Mouse (Mus musculus) spleen, postnatal 10 days (tissue): ENCODE data around the gene Atl2.
A peak's percentile ranks its signal among the peaks of the same experiment; 100 is the strongest.

ENCODE experiments used
- DNase-seq, 2 experiments: peaks; one replicate each; pipeline ENCODE4 v3.0.0; 2021 to 2022; ENCODE audit warnings: low spot score in 2 of 2

Gene Atl2

GRCm38 (mm10) chr17:79895911-79896423 lies at the start of gene Atl2:
Gene Atl2 (minus strand): TSS chr17:79896123.
- DNase-seq: peak; percentile 96 to 98

DNA sequence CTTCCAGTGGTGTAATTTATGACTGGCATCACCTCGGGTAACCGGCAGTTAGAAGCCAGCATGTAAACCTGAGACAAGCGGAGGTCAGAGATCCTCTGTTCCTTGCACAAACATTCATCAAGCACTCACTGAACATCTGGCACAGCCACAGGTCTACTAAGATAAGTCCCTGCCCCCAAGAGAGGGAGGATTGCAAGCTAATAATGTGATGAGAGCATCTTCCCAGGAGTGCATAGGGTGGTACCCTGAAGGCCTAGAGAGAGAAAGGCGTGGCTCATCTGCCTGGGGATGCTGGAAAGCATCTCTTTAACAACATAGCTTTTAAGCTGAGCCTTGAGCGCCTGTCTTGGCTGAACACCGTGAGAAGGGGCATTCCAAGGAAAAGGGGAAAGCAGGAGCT lies 48.9 kb upstream of the Atl2 start:
- no peak for DNase-seq

- no peak for DNase-seq
These were observed 46.5 kb upstream of the Atl2 start for GRCm38 (mm10) chr17:79942418-79942817.

- DNase-seq: no peak
These were observed 43.2 kb upstream of the Atl2 start for GRCm38 (mm10) chr17:79939133-79939532.

DNA sequence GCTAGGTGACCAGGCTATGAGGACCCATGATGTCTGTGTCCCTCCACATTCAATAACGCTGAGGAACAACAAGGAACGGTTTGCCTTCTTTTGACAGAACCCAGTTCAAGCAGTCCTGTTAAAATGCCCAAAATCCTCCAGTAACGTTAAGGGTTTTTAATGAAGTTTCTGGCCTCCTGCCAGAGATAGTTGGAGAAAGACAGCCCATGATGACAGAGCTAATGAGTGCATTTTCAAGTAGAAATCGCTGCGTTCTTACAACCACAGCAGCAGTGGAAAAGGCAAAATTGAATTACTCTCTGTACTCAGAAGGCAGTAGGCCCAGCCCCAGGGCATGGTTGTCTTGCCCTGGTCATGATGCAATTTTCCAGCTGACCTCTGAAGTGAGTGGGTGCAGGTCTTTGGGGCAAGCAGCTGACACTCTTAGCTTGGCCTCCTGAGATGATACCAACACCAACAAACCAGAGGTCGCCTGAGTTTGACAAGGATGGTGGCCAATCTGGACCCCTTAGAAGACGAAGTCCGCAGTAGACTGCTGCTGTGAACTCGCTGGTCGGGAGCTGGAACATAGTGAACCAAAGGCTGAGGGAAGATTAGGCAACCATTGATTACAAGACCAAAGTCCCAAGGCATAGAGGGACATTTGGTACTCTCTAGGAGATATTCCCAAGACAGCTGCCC lies 42.1 kb upstream of the Atl2 start:
- DNase-seq: no peak

GRCm38 (mm10) chr17:79934370-79934769 lies 38.4 kb upstream of the Atl2 start:
- no peak for DNase-seq

DNA sequence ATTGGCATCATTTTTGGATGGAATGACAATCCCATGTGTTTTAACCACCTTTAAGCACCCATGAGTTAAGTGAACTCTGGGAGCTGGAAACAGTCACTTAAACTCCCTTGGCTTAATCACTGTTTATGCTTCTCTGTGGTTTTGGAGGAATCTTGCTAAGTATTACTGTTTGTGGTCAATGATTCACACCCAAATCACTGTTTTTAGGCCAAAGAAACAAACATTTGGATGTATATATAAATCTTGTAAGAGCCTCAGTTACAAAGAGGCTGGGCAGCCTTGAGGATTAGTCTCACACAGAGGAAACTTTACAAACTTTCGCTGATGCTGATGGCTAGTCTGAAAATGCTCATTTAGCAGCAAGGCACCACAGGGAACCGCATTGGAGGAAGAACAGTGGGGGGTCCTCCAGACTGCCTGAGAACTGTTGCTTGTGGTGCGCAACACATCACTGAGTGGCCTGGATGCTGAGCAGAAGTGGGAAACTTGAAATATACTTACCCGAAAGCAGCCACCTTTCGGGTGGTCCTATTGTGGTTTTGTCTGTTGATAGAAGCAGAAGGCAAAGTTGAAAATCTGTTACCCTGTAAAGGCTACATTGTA lies 36.9 kb upstream of the Atl2 start:
- no peak for DNase-seq

DNA sequence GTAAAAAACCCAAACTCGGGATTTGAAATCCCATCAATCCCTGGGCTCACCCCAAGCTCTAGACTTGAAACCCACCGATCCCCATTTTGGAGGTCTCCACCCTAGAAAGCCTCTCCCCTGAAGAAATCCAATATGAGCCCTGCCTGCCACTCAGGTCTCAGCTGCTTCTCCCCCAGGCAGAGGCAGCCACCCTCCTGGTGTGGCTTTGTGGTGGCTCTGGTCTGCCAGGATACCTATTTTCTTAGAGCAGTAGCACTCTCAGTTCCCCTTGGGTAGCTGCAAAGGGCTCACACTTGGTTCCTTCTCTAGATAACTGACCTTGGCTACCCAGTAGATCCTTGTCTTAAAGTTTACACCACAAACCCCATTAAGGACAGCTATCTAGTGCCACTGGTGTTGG lies 31.2 kb upstream of the Atl2 start:
- DNase-seq: no peak

DNA sequence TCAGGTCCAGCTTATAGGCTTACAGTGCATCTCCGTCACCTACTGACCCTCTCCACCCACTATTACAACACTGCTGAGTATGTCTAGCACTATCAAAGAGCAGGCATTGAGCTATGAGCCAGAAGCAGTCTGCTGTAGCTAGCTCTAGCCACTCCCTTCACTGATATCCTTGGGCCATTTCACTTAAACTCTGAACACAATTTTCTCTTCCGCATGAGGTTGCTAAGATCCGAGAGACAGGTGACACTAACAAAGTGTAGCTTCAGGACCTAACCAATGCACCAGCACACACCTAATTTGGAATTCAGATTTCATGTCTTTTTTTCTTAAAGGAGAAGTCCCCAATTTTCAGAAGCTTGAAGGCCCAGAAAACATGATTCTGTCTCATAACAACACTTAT lies 30.6 kb upstream of the Atl2 start:
- DNase-seq: no peak

GRCm38 (mm10) chr17:79925865-79926421 lies 30.0 kb upstream of the Atl2 start:
- DNase-seq: no peak

DNA sequence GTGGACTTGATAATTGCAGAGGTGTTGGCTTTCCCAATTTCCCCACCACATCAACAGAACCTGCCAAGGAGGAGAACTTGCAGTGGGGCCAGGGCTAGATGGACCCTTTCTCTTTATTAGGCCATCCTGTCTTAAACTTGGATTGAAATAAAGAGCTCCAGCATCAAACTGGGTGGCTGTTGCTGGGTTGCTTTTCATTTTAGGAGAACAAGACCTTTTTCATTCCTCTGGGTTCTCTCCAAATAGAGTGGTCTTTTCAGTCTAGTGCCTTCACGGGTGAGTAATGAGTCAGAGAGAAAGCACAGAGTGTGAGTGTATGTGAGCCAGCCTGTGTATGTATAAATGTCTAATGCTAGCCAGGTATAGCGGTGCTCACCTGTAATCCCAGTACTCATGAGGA lies 24.4 kb upstream of the Atl2 start:
- DNase-seq: no peak

DNA sequence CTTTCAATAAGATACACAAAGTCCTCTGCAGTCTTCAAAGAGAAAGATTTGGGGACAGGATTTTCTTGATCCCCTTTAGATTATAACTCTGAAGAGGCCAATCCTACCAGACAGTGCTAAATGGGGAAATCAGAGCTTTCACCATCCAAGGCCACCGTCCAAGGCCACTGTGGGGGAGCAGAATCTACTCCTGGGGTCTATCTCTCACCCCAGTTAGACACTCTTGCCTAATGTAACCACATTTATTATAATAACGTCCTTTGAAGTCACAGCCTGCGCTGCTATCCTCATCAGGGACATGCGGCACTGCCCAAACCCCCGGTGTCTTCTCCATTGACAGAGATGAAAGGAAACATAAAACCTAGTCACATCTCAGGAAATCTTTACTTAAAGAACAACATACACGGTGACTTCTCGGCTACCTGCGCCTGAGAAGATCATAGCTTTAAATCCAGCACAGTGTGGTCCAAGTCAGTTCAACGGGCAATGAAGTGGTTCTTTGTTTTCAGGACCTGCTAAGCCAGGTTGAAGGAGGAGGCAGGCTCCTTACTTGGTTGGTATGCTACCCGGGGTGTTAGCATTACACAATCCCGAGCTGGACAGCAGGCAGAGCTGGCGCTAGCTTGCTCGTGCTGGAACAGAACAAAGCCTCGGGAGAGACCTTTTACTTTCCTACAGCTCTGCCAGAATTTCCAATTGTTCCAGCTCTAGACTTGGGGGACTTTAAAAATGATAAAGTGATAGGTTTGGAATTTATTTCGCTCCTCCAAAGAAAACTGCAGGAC lies 23.8 kb upstream of the Atl2 start:
- DNase-seq: no peak

- peak in 1 of 2 experiments; percentile 25 for DNase-seq
These were observed 22.6 kb upstream of the Atl2 start for GRCm38 (mm10) chr17:79918484-79919004.

- DNase-seq: no peak
These were observed 21.1 kb upstream of the Atl2 start for GRCm38 (mm10) chr17:79916996-79917395.

DNA sequence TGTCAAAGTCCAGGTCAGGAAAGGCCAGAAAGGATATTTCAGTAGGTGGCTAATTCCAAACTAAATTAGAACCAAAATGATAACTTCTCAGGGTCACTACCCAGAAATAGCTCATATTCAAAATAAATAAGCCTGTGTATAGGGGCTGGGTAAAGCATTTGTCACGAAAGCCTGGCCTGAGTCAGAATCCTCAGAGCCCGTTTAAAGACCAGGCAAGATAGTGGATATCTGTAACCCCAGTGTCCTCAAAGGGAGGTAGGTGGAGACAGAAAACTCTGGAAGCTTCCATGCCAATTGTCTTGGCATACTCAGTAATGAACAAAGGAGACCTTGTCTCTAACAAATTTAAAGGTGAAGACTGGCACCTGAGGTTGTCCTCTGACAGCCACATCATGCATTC lies 16.3 kb upstream of the Atl2 start:
- no peak for DNase-seq

- no peak for DNase-seq
These were observed 15.8 kb upstream of the Atl2 start for GRCm38 (mm10) chr17:79911718-79912117.

DNA sequence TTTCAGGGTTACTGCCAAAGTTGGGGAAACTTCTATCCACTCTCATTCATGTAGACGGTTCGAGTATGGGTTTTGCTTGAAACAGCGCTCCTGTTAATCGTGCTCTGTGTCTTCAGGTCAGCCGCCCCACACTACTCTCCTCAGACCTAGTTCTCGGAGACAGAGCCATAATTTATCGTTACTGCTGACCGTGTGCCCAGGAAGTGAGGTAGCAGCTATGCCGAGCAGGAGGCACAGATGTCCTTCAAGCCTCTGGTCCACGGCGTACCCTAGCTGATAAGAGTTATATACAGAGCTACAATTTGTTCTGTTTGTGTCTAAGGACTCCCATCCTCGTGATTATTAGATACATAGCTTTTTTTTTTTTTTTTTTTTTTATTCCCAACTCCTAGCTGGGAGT lies 13.6 kb upstream of the Atl2 start:
- no peak for DNase-seq

GRCm38 (mm10) chr17:79907698-79908097 lies 11.8 kb upstream of the Atl2 start:
- DNase-seq: no peak

DNA sequence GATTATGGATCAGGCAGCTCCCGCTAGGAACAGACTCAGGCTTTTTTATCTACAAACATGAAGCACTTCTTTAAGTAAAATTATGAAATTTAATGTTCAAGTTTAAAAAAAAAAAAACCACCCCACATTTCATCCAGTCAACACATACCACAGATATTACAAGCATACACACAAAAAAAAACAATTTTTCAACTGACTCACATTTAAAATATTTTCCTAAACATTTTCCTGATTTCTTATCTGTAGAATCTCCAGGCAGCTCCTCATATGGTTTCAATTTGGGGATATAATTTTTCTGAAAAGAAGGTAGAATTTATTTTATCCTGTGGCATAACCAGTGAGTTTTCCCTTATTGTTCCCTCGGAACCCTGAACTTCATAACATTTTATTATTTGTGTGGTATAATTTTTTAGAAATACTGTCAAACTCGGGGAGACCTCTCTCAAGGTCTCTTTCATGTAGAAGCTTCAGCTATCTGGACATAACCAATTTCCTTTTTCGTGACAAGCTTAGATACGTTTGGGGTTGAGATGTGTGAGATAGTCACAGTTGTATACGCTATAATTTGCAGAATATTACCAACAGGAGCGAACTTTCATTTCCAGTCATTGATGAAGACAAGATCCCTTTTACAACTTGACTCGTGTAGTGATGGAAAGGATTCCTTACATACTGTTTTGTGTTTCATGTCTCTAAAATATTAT lies 11.0 kb upstream of the Atl2 start:
- no peak for DNase-seq

DNA sequence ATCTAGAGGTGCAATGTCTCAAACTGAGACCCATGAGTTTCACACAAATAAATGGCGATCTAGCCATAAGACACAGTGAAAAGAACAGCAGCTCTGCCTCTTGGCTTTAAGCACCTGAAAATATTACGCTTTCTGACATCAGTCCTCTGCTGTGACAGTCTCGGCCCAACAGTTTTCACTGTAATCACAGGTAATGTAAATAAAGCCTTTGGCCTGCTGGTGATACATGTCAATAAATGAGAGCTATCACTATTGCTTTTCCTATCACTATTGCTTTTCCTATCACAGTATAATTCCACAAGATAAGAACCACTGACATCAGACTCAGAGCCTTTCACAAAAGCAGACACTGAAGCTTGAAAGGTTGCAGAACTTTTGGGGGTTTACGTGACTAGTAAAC lies 8.7 kb upstream of the Atl2 start:
- DNase-seq: no peak

GRCm38 (mm10) chr17:79901207-79901606 lies 5.3 kb upstream of the Atl2 start:
- no peak for DNase-seq
